Mouse (Mus musculus) adrenal gland, postnatal 25 days (tissue): ENCODE measurements around the gene Aco2. TPM values are rescaled to one million over a fixed set of nuclear protein-coding genes. Genes with fewer than 3 reads are reported as not detected.

Experiments
- DNase-seq: peaks from one replicate; pipeline ENCODE4 v3.0.0; 2021; ENCODE audit warnings: mixed read lengths
- long read RNA-seq: library from polyadenylated mRNA; stranded (forward); transcript quantifications from one replicate; pipeline ENCODE4 v2.0.0, GENCODE M21; 2021
- total RNA-seq: library from RNA; stranded (reverse); gene quantifications from 2 replicates; pipeline ENCODE4 v1.2.3, GENCODE M21; 2021

The Aco2 gene
- 641 and 903 TPM in 2 replicates for total RNA-seq
- long read RNA-seq, transcript Aco2-201 (18 exons, 2,918 nt): major isoform, 1,057 of 1,388 reads
- long read RNA-seq, partial matches to known transcripts: 297 of 1,388 reads
- long read RNA-seq, other reads (novel, unspliced or antisense): 33 of 1,388 reads

DNA sequence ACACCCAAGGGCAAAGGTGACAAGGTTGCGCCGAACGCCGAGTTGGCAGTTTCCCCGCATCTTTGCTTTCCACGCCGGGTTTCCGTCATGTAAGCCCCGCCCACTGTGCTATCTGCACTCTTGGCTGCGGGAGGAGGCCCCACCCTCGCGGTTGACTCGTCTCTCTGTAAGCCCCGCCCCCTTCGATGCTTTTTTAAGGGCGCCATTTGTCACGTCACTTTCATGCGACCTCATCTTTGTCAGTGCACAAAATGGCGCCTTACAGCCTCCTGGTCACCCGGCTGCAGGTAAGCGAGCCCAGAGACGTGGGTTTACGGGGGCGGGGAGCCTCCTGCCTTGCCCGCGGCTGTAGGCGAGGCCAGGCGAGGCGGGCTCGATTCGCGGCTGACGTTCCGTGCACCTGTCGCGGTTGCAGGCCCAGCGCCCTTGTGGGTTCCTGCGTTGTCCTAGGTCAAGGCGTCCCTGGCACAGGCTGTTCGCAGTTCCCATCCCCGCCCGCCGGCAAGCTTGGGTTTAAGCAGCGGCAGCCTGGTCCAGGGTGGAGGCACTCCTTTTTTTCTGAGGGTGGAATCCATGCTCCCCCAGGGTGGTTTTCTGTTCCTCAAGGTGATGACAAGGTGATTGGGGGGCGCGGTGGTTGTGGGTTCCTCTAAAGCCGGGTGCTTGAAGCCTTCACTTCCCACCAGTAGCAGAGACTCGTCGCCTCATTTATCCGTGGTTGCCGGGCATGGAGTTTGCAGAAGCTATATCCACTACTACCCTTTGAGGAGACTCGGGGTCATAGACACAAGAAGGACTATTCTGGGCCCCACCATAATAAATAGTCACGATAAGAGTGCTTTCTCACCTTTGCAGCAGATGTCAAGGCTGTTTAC, at the start of gene Aco2:
Aco2 (plus strand) TSS at position 48 of the 875 bp plus-strand sequence.
- DNase-seq: peak; percentile 97

GRCm38 (mm10) chr15:81822631-81823030, 49.5 kb upstream of the Aco2 start:
- no peak for DNase-seq

- no peak for DNase-seq
Observed at GRCm38 (mm10) chr15:81824832-81825231, 47.3 kb upstream of the Aco2 start.

- DNase-seq: no peak
Observed at GRCm38 (mm10) chr15:81828426-81829207, 43.5 kb upstream of the Aco2 start.

GRCm38 (mm10) chr15:81829208-81829580, 42.9 kb upstream of the Aco2 start:
- no peak for DNase-seq

DNA sequence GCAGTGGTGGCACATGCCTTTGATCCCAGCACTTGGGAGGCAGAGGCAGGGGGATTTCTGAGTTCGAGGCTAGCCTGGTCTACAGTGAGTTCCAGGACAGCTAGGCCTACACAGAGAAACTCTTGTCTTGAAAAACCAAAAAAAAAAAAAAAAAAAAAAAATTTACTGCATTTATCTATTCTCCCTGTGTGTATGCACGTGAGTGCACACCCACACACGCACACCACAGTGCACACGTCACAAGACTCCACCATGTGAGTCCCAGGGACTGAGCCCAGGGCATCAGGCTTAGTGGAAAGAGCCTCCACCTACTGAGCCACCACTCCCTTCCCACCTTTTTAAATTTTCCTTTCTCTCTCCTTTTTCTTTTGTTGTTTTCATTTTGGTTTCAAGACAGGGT, 41.6 kb upstream of the Aco2 start:
- DNase-seq: no peak

DNA sequence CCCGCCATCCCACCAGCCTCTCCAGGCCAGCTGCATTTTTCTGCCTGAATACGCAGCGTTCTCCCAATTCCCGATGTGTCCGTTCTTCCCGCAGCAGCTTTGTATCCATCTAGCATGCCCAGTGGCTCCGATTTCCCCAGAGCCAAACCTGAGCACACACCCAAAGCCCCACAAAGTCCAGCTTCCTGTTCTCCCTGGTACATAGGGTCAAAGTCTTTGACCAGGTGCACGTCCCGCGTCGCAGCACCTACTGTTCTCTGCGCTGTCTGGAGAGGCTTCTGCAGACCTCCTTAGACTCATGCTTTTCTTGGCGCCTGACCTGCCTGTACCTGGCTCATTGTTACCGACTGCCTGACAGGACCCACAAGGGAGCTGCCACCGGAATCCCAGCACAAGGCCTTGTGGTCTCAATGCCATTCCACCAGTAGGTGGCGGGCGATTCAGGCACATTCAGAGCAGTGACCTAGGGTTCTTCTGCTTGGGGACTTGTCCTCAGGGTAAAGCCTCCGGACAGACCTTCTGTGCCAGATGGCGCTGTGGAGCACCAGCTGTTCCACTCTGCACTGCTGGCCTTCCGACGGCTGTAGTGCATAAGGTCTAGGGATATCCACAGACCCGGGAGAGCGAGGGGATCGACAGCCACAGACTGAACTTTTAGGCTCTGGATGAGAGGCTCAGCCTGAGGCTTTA, 40.8 kb upstream of the Aco2 start:
- DNase-seq: peak; percentile 91

DNA sequence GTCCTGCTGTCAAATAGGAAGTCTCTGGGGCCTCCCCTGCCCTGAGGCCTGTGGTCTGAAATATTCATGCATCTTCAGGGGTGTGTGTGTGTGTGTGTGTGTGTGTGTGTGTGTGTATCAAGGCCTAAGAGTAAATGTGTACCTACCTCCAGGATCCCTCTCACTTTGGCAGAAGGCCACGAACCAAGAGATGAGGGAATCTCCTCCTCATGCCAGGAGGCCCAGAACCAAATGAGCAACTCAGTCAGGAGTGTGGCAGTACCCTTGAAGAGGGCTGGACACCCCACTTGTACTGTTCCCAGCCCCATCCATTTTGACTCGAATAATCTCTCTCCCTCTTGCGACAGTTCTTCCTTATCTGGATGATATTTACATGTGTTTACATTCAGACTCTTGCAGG, 39.9 kb upstream of the Aco2 start:
- DNase-seq: no peak

- DNase-seq: no peak
Observed at GRCm38 (mm10) chr15:81833481-81833880, 38.6 kb upstream of the Aco2 start.

GRCm38 (mm10) chr15:81834171-81834841, 37.8 kb upstream of the Aco2 start:
- DNase-seq: no peak

DNA sequence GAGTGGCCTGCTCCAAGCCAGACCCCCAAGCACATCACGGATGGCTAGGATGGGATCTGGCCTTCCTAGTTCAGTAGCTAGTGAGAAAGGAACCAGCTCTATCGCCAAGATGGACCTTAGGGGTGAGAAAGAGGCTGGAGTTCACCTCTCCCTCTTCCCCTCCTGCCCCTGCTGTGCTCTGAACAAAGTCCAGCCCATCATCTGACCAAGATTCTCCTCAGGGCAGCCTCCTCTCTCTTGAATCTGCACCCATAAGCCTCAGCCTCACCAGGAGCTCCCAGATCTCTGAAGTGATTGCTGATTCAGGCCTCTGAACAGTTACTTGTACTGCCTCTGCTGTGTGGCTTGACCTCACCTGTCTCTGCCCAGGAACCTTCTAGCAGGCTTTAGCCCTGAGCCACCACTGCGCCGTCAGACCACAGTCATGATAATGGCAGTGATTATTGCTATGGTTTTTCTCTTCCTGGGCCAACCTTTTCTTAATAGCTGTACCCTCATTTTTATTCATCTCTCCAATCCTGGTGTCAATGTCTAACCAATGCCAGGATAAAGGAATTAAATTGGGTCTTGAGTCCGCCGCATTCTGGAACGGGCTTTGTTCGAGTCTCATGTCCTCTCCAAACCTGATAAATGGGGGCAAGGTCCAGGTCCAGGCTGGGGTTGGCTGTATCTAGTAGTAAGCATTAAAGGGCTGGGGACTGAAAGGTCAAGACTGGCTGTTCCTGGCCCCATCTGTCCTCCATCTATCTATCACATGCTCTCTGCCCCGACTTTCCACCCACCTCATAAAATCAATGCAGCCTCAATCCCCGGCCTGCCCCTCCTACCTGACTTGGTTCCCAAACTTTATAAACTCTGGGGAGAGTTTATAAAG, 36.9 kb upstream of the Aco2 start:
- no peak for DNase-seq

DNA sequence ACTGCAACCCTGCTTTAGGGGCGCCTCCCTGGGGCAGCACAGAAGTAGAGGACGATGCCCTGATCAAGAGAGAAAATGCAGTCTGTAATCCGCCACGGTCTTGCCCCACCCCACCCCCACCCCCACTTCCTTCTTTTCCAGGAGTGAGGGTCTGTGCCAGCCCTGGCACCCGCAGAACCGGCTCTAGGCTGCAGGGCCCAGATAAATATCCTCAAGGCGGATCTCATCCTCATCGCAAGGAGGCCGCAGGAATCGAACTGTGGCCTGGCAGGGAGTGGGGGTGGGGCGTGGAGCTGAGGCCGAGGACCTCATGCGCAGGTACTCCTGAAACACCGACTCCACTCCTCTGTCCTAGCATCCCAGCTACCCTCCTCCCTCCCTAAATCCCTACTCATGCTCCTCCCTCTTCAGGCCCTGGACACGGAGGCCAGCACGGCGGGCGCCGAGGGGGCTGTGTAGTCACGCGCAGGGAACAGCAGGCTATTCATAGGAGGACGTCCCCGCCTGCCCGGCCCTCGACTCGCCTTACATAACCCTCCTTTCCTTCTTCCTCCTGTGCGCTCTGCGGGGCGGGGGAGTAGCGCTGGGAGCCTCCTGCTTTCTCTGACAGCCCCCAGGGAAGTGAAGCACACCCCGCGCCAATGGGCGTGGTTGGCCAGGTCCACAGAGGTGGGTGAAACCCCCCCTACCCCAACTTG, 35.8 kb upstream of the Aco2 start:
- DNase-seq: peak; percentile 73

DNA sequence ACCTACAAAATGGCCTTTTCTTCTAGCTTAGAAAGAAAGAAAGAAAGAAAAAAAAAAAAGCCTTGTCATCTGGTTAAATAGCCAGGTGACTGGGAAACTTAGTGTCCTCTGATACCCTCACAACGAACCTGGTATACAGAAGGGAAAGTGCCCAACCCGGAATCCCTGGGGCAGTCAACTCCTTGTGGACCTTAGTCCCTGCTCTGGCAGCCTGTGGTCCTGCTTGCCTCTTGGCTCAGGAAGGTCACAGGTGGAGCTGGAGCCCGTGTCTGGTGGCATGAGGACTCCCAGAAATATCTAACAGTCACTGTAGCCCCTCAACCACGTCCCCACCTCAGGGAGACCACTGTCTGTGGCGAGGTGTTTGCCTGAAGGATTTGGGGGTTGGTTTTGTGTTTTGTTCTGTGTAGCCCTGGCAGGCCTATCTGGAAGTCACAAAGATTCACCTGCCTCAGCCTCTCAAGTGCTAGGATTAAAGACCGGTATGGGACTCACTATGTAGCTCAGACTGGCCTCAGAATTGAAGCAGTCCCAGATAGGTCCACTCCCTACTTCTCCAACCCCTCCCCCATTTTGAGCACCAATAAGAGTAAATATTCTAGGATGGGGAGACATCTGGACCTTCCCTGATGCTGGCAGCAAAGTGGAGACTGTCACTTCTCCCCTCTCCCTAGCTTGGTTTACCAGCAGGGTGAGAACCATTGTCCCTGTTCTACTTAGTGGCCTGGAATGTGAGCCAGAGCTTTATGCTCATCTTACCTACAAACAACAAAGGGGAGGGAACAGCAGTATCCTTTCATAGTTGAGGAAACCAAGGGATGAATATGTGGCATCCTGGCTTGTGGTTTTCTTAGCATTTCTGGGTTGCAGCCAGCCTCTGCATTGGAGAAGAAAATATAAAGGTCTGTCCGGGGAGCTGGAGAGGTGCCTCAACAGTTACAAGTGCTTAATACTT, 34.9 kb upstream of the Aco2 start:
- no peak for DNase-seq

DNA sequence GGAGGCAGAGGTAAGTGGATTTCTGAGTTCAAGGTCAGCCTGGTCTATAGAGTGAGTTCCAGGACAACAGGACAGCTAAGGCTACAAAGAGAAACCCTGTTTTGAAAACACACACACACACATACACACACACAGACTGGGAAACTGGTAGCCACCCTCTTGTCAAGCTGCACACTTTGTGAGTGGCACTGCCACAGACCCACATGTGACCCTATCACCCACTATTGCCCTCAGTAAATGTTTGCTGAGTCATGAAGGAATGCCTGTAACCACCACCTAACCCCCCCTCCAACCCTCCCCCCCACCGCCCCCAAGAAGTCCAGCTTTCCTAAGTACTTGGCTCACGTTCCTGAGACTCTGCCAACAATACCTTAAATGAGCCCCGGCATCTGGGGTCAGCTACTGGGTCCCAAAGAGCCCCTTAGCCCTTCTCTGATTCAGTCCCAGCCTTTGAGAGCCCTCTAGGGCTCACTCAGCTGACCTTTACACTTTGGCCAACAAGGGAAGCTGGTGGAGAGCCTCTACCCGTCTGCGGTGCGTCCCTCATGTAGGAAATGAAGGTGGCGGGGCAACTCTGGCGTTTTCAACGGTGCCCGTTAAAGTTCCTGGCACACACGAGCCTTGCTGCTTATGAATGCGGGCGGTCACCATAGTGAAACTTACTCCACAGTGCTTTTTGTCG, 33.4 kb upstream of the Aco2 start:
- DNase-seq: no peak

DNA sequence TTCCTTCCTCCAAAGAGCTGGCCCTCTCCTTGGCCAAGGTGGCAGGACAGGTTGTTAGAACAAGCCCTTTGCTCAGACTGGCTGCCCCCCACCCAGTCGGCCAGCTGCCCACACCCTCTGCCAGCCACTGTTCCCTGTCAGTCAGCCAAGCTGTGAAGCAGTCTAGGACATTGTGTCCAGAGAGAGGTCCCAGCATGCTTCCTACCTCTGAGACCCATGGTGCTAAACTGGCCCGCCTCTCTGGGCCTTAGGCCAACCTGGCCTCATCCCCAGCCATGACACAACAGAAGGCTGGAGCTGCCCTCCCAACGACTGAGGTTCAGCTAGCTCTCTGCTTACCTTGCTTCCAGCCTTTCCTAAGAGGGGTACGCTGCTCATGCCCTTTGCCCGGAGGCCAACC, 32.5 kb upstream of the Aco2 start:
- DNase-seq: peak; percentile 82

DNA sequence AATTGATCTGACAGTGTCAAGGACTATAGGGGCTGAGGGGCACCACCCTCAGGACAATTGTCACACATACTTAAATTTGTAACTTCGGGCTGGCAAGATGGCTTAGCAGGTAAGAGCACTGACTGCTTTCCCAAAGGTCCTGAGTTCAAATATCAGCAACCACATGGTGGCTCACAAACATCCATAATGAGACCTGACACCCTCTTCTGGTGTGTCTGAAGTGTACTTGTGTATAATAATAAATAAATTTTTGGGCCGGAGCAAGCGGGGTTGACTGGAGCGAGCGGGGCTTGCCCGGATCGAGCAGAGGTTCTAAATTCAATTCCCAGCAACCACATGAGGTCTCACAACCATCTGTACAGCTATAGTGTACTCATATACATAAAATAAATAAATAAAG, 31.8 kb upstream of the Aco2 start:
- no peak for DNase-seq

DNA sequence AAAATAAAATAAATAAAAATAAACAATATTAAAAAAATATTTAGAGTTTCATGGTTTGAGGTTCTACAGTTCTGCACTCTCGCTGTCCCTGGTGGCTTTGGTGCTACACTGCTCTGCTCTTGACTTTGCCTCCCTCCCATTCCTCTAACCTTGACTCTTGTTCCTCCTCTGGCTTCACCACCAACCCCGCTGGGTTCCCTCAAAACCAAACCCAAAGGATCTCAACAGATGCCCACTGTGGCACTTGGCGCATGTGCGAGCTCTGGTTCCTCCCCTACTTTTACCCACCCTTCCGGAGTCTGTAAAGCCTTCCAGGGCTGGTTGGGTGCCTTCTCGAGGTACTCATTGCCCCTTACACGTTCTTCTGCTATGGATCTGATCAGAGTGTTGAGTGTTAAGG, 29.8 kb upstream of the Aco2 start:
- DNase-seq: no peak

DNA sequence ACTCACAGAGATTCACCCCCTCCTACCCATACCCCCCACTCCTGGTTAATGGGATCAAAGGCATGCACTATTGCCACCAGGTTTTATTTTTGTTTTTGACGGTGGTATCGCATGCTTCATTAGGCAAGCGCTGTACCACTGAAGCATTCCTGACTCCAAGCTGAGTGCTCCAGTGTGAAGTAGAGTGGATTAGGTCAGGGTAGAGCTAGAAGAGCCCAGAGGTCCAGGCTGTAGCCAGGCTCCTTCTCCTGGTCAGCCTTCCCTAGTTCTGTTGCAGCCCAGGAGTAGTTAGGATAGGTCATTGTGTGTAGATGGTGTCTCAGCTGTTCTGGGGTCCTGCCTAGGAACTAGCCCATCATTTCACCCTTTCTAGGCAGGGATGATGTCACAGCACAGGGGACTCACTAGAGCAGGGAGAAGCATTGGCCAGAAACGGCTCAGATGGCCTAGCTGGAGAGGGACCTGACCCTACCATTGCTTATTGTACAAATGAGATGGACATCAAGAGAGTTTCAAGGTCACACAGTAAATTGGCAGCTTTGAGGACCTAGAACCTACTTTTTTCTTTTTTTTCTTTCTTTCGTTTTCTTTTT, 27.0 kb upstream of the Aco2 start:
- DNase-seq: no peak
